Mouse (Mus musculus) heart, adult 2 months (tissue): ENCODE measurements around the gene Sgsm3.

Source experiments
- CTCF ChIP-seq: fragments of 200-600 bp; IDR thresholded peaks from 2 replicates; pipeline ENCODE4 v1.8.1; 2022; ENCODE audit warnings: antibody characterized with exemption, mild to moderate bottlenecking, moderate library complexity
- POLR2A ChIP-seq: fragments of 200-500 bp; IDR thresholded peaks from 2 replicates; pipeline ENCODE4 v1.6.1; 2011; ENCODE audit warnings: mild to moderate bottlenecking, low read depth, low read length, control low read depth; ENCODE audit not compliant: insufficient read depth

DNA sequence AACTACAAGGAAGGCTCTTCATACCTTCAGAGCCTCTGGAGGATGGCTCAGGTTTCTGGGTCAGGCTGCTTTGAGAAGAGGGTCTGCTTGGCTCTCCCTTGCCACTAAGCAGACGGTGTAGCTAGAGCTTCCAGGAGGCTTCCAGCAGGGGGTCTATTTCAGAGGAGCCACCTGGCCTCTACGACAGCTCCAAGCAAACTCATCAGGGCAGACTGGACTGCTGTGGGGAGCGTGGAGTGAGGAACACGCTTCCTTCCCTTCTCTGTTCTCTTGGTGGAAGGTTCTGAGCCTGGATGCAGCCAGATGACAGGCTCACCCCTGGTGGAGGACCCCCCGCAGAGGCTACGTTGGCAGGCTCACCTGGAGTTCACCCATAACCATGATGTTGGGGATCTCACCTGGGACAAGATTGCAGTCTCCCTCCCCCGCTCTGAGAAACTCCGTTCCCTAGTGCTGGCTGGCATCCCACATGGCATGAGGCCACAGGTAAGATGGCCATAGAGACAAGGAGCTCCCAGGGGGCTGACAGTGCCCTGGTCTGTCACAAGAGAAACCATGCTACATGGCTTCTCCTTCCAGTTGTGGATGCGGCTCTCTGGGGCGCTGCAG is 28.7 kb downstream of the Sgsm3 start:
- TF ChIP-seq CTCF: no peak
- no peak for TF ChIP-seq POLR2A
